Mouse (Mus musculus): ENCODE results near the gene Gm4881. TPM values are rescaled to one million over a fixed set of nuclear protein-coding genes. Genes with fewer than 3 reads are reported as not detected.

Gene Gm4881
- not detected for total RNA-seq (2023)

GRCm38 (mm10) chr7:24944257-24944950 is at the start of gene Gm4881:
Gm4881 (minus strand) TSS chr7:24944494.

GRCm38 (mm10) chr7:24971972-24972893 is 27.9 kb upstream of the Gm4881 start, which contains the start of gene Rabac1:
Rabac1 (minus strand) TSS chr7:24972754.

GRCm38 (mm10) chr7:24902630-24903443 is 41.5 kb downstream of the Gm4881 start, which contains the start of gene Arhgef1:
Arhgef1 (plus strand) TSS chr7:24902912.

GRCm38 (mm10) chr7:24897224-24897623 is 47.1 kb downstream of the Gm4881 start, which contains the start of gene Cd79a:
Cd79a (plus strand) TSS chr7:24897381.

GRCm38 (mm10) chr7:24883896-24884692 is 60.2 kb downstream of the Gm4881 start, which contains the start of gene Rps19:
Rps19 (plus strand) TSS chr7:24884371.

Other genes with a start within 250 kb of the Gm4881 start
- 1 to 10 TPM in 1 of 2 experiments, under 1 TPM in 1; 0.97 to 2.1 TPM for gene BC049730, start 235.3 kb downstream of the Gm4881 start, total RNA-seq (2023)
- gene Gm4763, start 217.6 kb downstream of the Gm4881 start, total RNA-seq (2023) = 1 to 10 TPM; 8.0 to 9.5 TPM
- gene Cd177, start 184.2 kb downstream of the Gm4881 start, total RNA-seq (2023) = 1,000 to 10,000 TPM; 1,138 to 1,339 TPM
- 10 to 100 TPM; 74.1 to 80.0 TPM for gene Ceacam10, start 167.3 kb downstream of the Gm4881 start, total RNA-seq (2023)
- 1 to 10 TPM; 1.0 to 1.9 TPM for gene Gm9844, start 82.3 kb downstream of the Gm4881 start, total RNA-seq (2023)
- gene Lypd4, start 74.6 kb downstream of the Gm4881 start, total RNA-seq (2023) = not detected
- gene Dmrtc2, start 74.4 kb downstream of the Gm4881 start, total RNA-seq (2023) = not detected
- 100 to 1,000 TPM; 709 to 835 TPM for gene Rps19, start 60.1 kb downstream of the Gm4881 start, total RNA-seq (2023)
- 10 to 100 TPM in 1 of 2 experiments, 1 to 10 TPM in 1; 6.0 to 16.1 TPM for gene Cd79a, start 47.1 kb downstream of the Gm4881 start, total RNA-seq (2023)
- 100 to 1,000 TPM; 599 to 603 TPM for gene Arhgef1, start 41.6 kb downstream of the Gm4881 start, total RNA-seq (2023)
- 100 to 1,000 TPM; 126 to 160 TPM for gene Rabac1, start 28.3 kb upstream of the Gm4881 start, total RNA-seq (2023)
- gene Atp1a3, start 61.5 kb upstream of the Gm4881 start, total RNA-seq (2023) = 100 to 1,000 TPM; 196 to 231 TPM
- gene Grik5, start 127.9 kb upstream of the Gm4881 start, total RNA-seq (2023) = 1 to 10 TPM; 3.5 to 3.7 TPM
- 10 to 100 TPM; 12.7 to 14.1 TPM for gene Zfp574, start 128.1 kb upstream of the Gm4881 start, total RNA-seq (2023)
- gene Pou2f2, start 235.2 kb upstream of the Gm4881 start, total RNA-seq (2023) = 10 to 100 TPM; 11.7 to 17.2 TPM